Mouse (Mus musculus) small intestine, adult 2 months (tissue): Measurements from ENCODE around the gene Rprd2. TPM values are rescaled to one million over a fixed set of nuclear protein-coding genes. Genes with fewer than 3 reads are reported as not detected.

Experiments used
- H3K27ac ChIP-seq: fragments of 200-500 bp; 2 replicates; pipeline ENCODE4 v1.5.1; 2012; ENCODE audit warnings: low read depth, low read length, control low read depth, inconsistent platforms; ENCODE audit not compliant: insufficient read depth
- H3K27me3 ChIP-seq: fragments of 200-500 bp; 2 replicates; pipeline ENCODE4 v1.6.1; 2012; ENCODE audit warnings: mild to moderate bottlenecking, moderate library complexity, low read length, inconsistent platforms; ENCODE audit not compliant: control insufficient read depth, insufficient read depth
- H3K36me3 ChIP-seq: fragments of 200-500 bp; 2 replicates; pipeline ENCODE4 v1.6.1; 2012; ENCODE audit warnings: mild to moderate bottlenecking, low read length, control low read depth, inconsistent platforms; ENCODE audit not compliant: control insufficient read depth, insufficient read depth
- H3K4me1 ChIP-seq: fragments of 200-500 bp; 2 replicates; pipeline ENCODE4 v1.6.1; 2012; ENCODE audit warnings: low read length, inconsistent platforms, mixed read lengths; ENCODE audit not compliant: control insufficient read depth, insufficient read depth, insufficient read length
- H3K4me3 ChIP-seq: fragments of 200-500 bp; 2 replicates; pipeline ENCODE4 v1.5.1; 2012; ENCODE audit warnings: low read depth, mild to moderate bottlenecking, control low read depth, inconsistent platforms, low read length, moderate library complexity
- CTCF ChIP-seq: fragments of 200-500 bp; IDR thresholded peaks from 2 replicates; pipeline ENCODE4 v1.5.1; 2012; ENCODE audit warnings: low read depth, mild to moderate bottlenecking, control low read depth, inconsistent platforms, low read length, moderate library complexity, mixed read lengths; ENCODE audit not compliant: insufficient replicate concordance, insufficient read length; ENCODE audit errors: extremely low read depth
- POLR2A ChIP-seq: fragments of 200-500 bp; IDR thresholded peaks from 2 replicates; pipeline ENCODE4 v1.6.1; 2012; ENCODE audit warnings: low read depth, mild to moderate bottlenecking, control low read depth, inconsistent platforms, low read length, moderate library complexity
- WGBS: fragments of 180-500 bp; shearing (Covaris S2); methylation state at CpG from one replicate; pipeline ENCODE4 v1.1.7; 2018; 5-methylcytosine and 5-hydroxymethylcytosine counted together
- polyA plus RNA-seq: library from polyadenylated mRNA; depleted of rRNA; stranded (reverse); fragments of >200 nt; gene quantifications from 2 replicates; pipeline ENCODE4 v1.2.3, GENCODE M21; 2012; rRNA removed

Gene Rprd2
- polyA plus RNA-seq = 5.2 and 8.8 TPM in 2 replicates

GRCm38 (mm10) chr3:95818571-95819288 is at the start of gene Rprd2:
Rprd2 (minus strand) TSS chr3:95818863.
- Histone ChIP-seq H3K36me3 (no peaks in the 10 kb centered on the region), H3K27ac (peak within 1 kb of the TSS; percentile 100), H3K4me3 (peak within 1 kb of the TSS; percentile 88), H3K4me1 (peaks cover 2% of the 10 kb centered on the region; the same call in 1 of the 2 replicates), H3K27me3 (no peaks in the 10 kb centered on the region)
- peak; percentile 71; the same call in 1 of the 2 replicates for TF ChIP-seq POLR2A
- no peak for TF ChIP-seq CTCF
- under 1% methylated on average over 60 of the region's 60 CpGs for WGBS

- peaks cover 27% of the 10 kb centered on the region for H3K36me3 ChIP-seq
- TF ChIP-seq CTCF (no peak), POLR2A (no peak)
Observed at GRCm38 (mm10) chr3:95867408-95867807, 48.7 kb upstream of the Rprd2 start.

GRCm38 (mm10) chr3:95866071-95866470 is 47.4 kb upstream of the Rprd2 start:
- TF ChIP-seq POLR2A (no peak), CTCF (no peak)
- peaks cover 27% of the 10 kb centered on the region for H3K36me3 ChIP-seq
- WGBS = 77% methylated on average over 5 of the region's 5 CpGs
- H3K27me3 ChIP-seq = no peaks in the 10 kb centered on the region
- H3K4me1 ChIP-seq = no peaks in the 10 kb centered on the region
- no peak overlapping the region for H3K27ac ChIP-seq
- no peak overlapping the region for H3K4me3 ChIP-seq

More at GRCm38 (mm10) chr3:95867408-95867807, 48.7 kb upstream of the Rprd2 start:
- no peaks in the 10 kb centered on the region for H3K27me3 ChIP-seq
- no peaks in the 10 kb centered on the region; the same call in 1 of the 2 replicates for H3K4me1 ChIP-seq
- no peak overlapping the region for H3K27ac ChIP-seq
- no peak overlapping the region for H3K4me3 ChIP-seq
- WGBS = 92% methylated on average over 2 of the region's 2 CpGs

GRCm38 (mm10) chr3:95865571-95865970 is 46.9 kb upstream of the Rprd2 start:
- H3K4me1 ChIP-seq = no peaks in the 10 kb centered on the region
- no peak overlapping the region for H3K4me3 ChIP-seq
- TF ChIP-seq POLR2A (no peak), CTCF (no peak)
- 92% methylated on average over 20 of the region's 20 CpGs for WGBS
- H3K27me3 ChIP-seq = no peaks in the 10 kb centered on the region
- no peak overlapping the region for H3K27ac ChIP-seq
- H3K36me3 ChIP-seq = peaks cover 27% of the 10 kb centered on the region

GRCm38 (mm10) chr3:95865050-95865449 is 46.4 kb upstream of the Rprd2 start:
- no peaks in the 10 kb centered on the region for H3K4me1 ChIP-seq
- H3K27ac ChIP-seq = no peak overlapping the region
- no peak overlapping the region for H3K4me3 ChIP-seq
- no peaks in the 10 kb centered on the region for H3K27me3 ChIP-seq
- TF ChIP-seq CTCF (no peak), POLR2A (no peak)
- 97% methylated on average over 5 of the region's 5 CpGs for WGBS
- H3K36me3 ChIP-seq = peaks cover 27% of the 10 kb centered on the region

- TF ChIP-seq POLR2A = no peak
- TF ChIP-seq CTCF = no peak
- H3K4me3 ChIP-seq = no peak overlapping the region
- H3K27ac ChIP-seq = no peak overlapping the region
- WGBS = 70% methylated on average over 7 of the region's 7 CpGs
- no peaks in the 10 kb centered on the region for H3K27me3 ChIP-seq
- peaks cover 24% of the 10 kb centered on the region for H3K36me3 ChIP-seq
- H3K4me1 ChIP-seq = no peaks in the 10 kb centered on the region
Observed at GRCm38 (mm10) chr3:95863578-95863977, 44.9 kb upstream of the Rprd2 start.

- no peak for TF ChIP-seq CTCF
- TF ChIP-seq POLR2A = no peak
- H3K4me1 ChIP-seq = no peaks in the 10 kb centered on the region
- H3K36me3 ChIP-seq = peaks cover 17% of the 10 kb centered on the region
- H3K27ac ChIP-seq = no peak overlapping the region
- no peaks in the 10 kb centered on the region for H3K27me3 ChIP-seq
- whole genome bisulfite sequencing = 42% methylated on average over 2 of the region's 2 CpGs
- H3K4me3 ChIP-seq = no peak overlapping the region
Observed at GRCm38 (mm10) chr3:95861796-95862195, 43.1 kb upstream of the Rprd2 start.
